Mouse (Mus musculus) MEL (cell line): ENCODE data around the gene Rftn2.

Experiments
- CTCF ChIP-seq, 3 experiments: IDR thresholded peaks in 2 of 3; conservative IDR thresholded peaks in 1 of 3; 2 replicates each; pipeline ENCODE4 v1.5.1; 2011 to 2012; ENCODE audit warnings: low read length in 3 of 3, low read depth in 2 of 3, mild to moderate bottlenecking in 2 of 3, improper control_type of control experiment in 1 of 3, inconsistent platforms in 1 of 3, mixed read lengths in 1 of 3, moderate library complexity in 1 of 3; ENCODE audit not compliant: control insufficient read depth in 1 of 3, insufficient read depth in 1 of 3, poor library complexity in 1 of 3, severe bottlenecking in 1 of 3
- EP300 ChIP-seq, 2 experiments: IDR thresholded peaks; 2 replicates each; pipeline ENCODE4 v1.6.1; 2011; ENCODE audit warnings: improper control_type of control experiment in 2 of 2, low read length in 2 of 2, low read depth in 1 of 2, mild to moderate bottlenecking in 1 of 2
- GABPA ChIP-seq: IDR thresholded peaks from 2 replicates; pipeline ENCODE4 v1.6.1; 2012; ENCODE audit warnings: low read depth, mild to moderate bottlenecking, inconsistent platforms, low read length, improper control_type of control experiment, moderate library complexity
- JUND ChIP-seq: IDR thresholded peaks from 2 replicates; pipeline ENCODE4 v1.6.1; 2011; ENCODE audit warnings: low read depth, mild to moderate bottlenecking, improper control_type of control experiment, low read length
- MAFK ChIP-seq: IDR thresholded peaks from 2 replicates; pipeline ENCODE4 v1.6.1; 2011; ENCODE audit warnings: low read depth, mild to moderate bottlenecking, low read length, improper control_type of control experiment, borderline replicate concordance
- MAX ChIP-seq: IDR thresholded peaks from 2 replicates; pipeline ENCODE4 v1.6.1; 2011; ENCODE audit warnings: low read length, improper control_type of control experiment
- POLR2AphosphoS2 ChIP-seq: IDR thresholded peaks from 2 replicates; pipeline ENCODE4 v1.6.1; 2011; ENCODE audit warnings: low read length, improper control_type of control experiment
- SIN3A ChIP-seq: IDR thresholded peaks from 2 replicates; pipeline ENCODE4 v1.6.1; 2012; ENCODE audit warnings: low read length, improper control_type of control experiment, inconsistent platforms
- UBTF ChIP-seq: IDR thresholded peaks from 2 replicates; pipeline ENCODE4 v1.6.1; 2012; ENCODE audit warnings: low read depth, mild to moderate bottlenecking, inconsistent platforms, low read length, improper control_type of control experiment, moderate library complexity, borderline replicate concordance; ENCODE audit not compliant: insufficient read depth
- ZC3H11A ChIP-seq: IDR thresholded peaks from 2 replicates; pipeline ENCODE4 v1.6.1; 2012; ENCODE audit warnings: low read depth, mild to moderate bottlenecking, inconsistent platforms, low read length, improper control_type of control experiment
- ZKSCAN1 ChIP-seq: IDR thresholded peaks from 2 replicates; pipeline ENCODE4 v1.6.1; 2012; ENCODE audit warnings: low read depth, mild to moderate bottlenecking, inconsistent platforms, low read length, improper control_type of control experiment, moderate library complexity
- ZMIZ1 ChIP-seq: IDR thresholded peaks from 2 replicates; pipeline ENCODE4 v1.6.1; 2012; ENCODE audit warnings: low read depth, mild to moderate bottlenecking, inconsistent platforms, low read length, improper control_type of control experiment, moderate library complexity

DNA sequence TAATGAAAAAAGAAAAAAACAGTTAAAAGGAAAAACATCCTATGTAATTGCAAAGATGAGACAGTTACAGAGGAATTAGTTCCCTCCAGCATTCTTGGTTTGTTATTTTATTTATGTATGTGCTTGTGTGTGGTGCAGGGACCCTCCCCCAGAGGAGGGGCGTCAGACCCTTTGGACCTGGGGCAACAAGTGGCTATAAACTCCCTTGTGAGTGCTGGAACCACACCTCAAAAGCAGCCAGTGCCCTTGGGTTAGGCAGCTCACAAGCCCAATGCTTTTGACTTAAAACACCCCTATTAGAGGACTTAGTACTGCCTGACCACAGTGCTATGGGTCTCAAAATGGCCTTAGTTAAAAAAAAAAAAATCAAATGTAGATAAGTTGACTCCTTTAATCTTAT lies 794 bp upstream of the Rftn2 start:
- no peak for TF ChIP-seq EP300 (IDR thresholded peaks at IDR 0.05; ENCODE audit: low read depth in 1 of 2, low read length in 2 of 2)
- no peak for TF ChIP-seq SIN3A
- TF ChIP-seq CTCF (IDR thresholded peaks at IDR 0.05 in 2 of 3, conservative IDR thresholded peaks at IDR 0.05 in 1 of 3; ENCODE audit: control insufficient read depth in 1 of 3, insufficient read depth in 1 of 3, low read depth in 2 of 3, low read length in 3 of 3, poor library complexity in 1 of 3, severe bottlenecking in 1 of 3) = no peak
- TF ChIP-seq ZMIZ1 = no peak
- TF ChIP-seq ZC3H11A = no peak
- no peak for TF ChIP-seq MAFK
- no peak for TF ChIP-seq GABPA
- no peak for TF ChIP-seq POLR2AphosphoS2
- TF ChIP-seq MAX = no peak
- no peak for TF ChIP-seq UBTF
- no peak for TF ChIP-seq JUND
- no peak for TF ChIP-seq ZKSCAN1
